Mouse (Mus musculus) stomach, embryonic 14.5 days (tissue): Measurements from ENCODE around the gene Malrd1. TPM values are rescaled to one million over a fixed set of nuclear protein-coding genes. Genes with fewer than 3 reads are reported as not detected.

Source experiments
- ATAC-seq: fragments of 200-750 bp; cut with Nextera tagmentation; 2 replicates; pipeline ENCODE4 v1.8.0; 2017; ENCODE audit warnings: low read depth, moderate TSS enrichment; ENCODE audit not compliant: insufficient number of reproducible peaks, insufficient read depth, low FRiP score
- H3K27ac ChIP-seq: fragments of 300-500 bp; sonication (generic); 2 replicates; pipeline ENCODE4 v1.5.1; 2014; ENCODE audit warnings: mild to moderate bottlenecking, low read length, moderate library complexity, mixed read lengths
- H3K27me3 ChIP-seq: fragments of 300-500 bp; sonication (generic); 2 replicates; pipeline ENCODE4 v1.6.1; 2014; ENCODE audit warnings: low read length, control low read depth, mixed read lengths; ENCODE audit not compliant: control insufficient read depth, insufficient read depth
- H3K36me3 ChIP-seq: fragments of 300-500 bp; sonication (generic); 2 replicates; pipeline ENCODE4 v1.6.1; 2014; ENCODE audit warnings: mild to moderate bottlenecking, control low read depth, low read length, moderate library complexity, mixed read lengths; ENCODE audit not compliant: control insufficient read depth, insufficient read depth
- H3K4me1 ChIP-seq: fragments of 300-500 bp; sonication (generic); 2 replicates; pipeline ENCODE4 v1.6.1; 2014; ENCODE audit warnings: low read length, control low read depth, mixed read lengths; ENCODE audit not compliant: control insufficient read depth, insufficient read depth
- H3K4me2 ChIP-seq: fragments of 300-500 bp; sonication (generic); replicated peaks from 2 replicates; pipeline ENCODE4 v1.6.1; 2014; ENCODE audit warnings: low read depth, low read length, control low read depth
- H3K4me3 ChIP-seq: fragments of 300-500 bp; sonication (generic); 2 replicates; pipeline ENCODE4 v1.5.1; 2014; ENCODE audit warnings: low read depth, low read length, control low read depth
- H3K9ac ChIP-seq: fragments of 300-500 bp; sonication (generic); replicated peaks from 2 replicates; pipeline ENCODE4 v1.6.1; 2014; ENCODE audit warnings: low read depth, mild to moderate bottlenecking, control low read depth, low read length, moderate library complexity, mixed read lengths
- H3K9me3 ChIP-seq: fragments of 300-500 bp; sonication (generic); 2 replicates; pipeline ENCODE4 v1.6.1; 2016; ENCODE audit warnings: low read depth, low read length, control low read depth; ENCODE audit not compliant: control insufficient read depth
- WGBS: fragments of 180-500 bp; shearing (Covaris S2); extraction: QIAGEN DNeasy Blood & Tissue Kit; methylation state at CpG from one replicate; pipeline ENCODE4 v1.1.7; 2014; 5-methylcytosine and 5-hydroxymethylcytosine counted together
- polyA plus RNA-seq: library from polyadenylated mRNA; unstranded; fragments of >200 nt; fragmentation: Nextera tagmentation; extraction: Ambion mirVana; gene quantifications from 2 replicates; pipeline ENCODE4 v1.2.1, GENCODE M21; 2014

Gene Malrd1
- polyA plus RNA-seq, 1 experiment from 2014 or later, result 0.12 TPM

- H3K27me3 ChIP-seq, result no peaks in the 10 kb centered on the region
- ATAC-seq, result no peak
- H3K36me3 ChIP-seq, result no peaks in the 10 kb centered on the region
- no peak overlapping the region for H3K4me3 ChIP-seq
- H3K4me1 ChIP-seq, result no peaks in the 10 kb centered on the region
- no peaks in the 10 kb centered on the region for H3K9me3 ChIP-seq
- H3K4me2 ChIP-seq, result no peak overlapping the region
- WGBS, result 89% methylated on average over 1 of the region's 1 CpGs
- no peak overlapping the region for H3K27ac ChIP-seq
- H3K9ac ChIP-seq, result no peak overlapping the region
These were observed 214.7 kb downstream of the Malrd1 start for GRCm38 (mm10) chr2:15740945-15741344.

DNA sequence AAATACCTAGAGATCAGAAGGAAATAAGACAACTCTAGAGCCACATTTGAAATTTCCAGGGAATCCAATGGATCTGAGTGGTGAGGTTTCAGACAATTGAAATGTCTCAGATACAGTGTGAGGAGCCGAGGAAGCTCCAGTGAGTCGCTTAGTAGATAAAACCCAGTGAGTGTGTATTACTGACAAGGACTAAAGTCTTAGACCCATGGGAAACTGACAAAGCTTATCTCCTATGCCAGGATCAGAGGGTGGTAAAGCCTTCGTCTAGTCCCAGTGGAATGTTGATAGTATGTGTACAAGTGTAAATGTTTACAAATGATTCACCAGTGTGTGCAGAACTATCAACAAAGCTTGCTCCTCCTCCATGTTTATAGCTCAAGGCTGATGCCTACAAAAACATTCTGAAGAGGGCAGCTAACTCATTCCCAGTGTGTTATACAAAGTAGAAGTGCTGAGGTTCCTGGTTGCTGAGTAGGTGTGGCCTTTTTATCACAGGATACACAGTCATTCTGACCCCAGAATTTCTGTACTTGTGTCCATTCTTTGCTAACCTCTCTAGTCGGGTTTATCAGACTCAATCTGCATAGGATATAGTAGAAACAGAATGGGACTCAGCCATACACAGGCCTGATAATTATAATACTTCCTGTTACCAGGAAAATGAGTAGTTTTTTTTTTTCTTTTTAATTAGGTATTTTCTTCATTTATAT, 218.9 kb downstream of the Malrd1 start:
- ATAC-seq, result no peak
- H3K4me1 ChIP-seq, result no peaks in the 10 kb centered on the region
- WGBS, result 48% methylated on average over 4 of the region's 4 CpGs
- H3K4me2 ChIP-seq, result no peak overlapping the region
- no peak overlapping the region for H3K4me3 ChIP-seq
- no peak overlapping the region for H3K9ac ChIP-seq
- no peak overlapping the region for H3K27ac ChIP-seq
- H3K27me3 ChIP-seq, result no peaks in the 10 kb centered on the region
- no peaks in the 10 kb centered on the region for H3K36me3 ChIP-seq
- H3K9me3 ChIP-seq, result no peaks in the 10 kb centered on the region

DNA sequence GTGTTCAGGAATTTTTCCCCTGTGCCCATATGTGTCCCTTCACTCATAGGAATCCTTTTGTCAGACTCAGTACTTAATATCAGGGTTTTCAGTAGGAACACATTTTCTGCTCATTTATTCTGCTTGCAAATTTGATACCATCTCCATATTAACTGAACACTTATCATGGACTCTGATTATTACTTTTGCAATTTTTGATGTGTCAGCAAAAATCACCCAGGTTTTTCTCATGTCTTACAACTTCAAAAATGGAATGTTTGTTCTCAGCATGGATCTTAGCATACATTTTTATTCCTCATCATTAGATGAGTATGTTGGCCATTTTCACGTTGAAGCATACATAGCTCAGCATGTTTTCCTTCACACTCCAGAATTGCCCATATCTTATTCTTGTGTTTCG, 258.5 kb downstream of the Malrd1 start:
- Histone ChIP-seq H3K27ac (no peak overlapping the region), H3K9me3 (no peaks in the 10 kb centered on the region; the same call in 1 of the 2 replicates), H3K4me3 (no peak overlapping the region), H3K36me3 (no peaks in the 10 kb centered on the region), H3K9ac (no peak overlapping the region), H3K27me3 (no peaks in the 10 kb centered on the region), H3K4me2 (no peak overlapping the region), H3K4me1 (no peaks in the 10 kb centered on the region)
- ATAC-seq, result no peak
- 81% methylated on average over 2 of the region's 2 CpGs for WGBS

- Histone ChIP-seq H3K9ac (no peak overlapping the region), H3K4me2 (no peak overlapping the region), H3K9me3 (no peaks in the 10 kb centered on the region), H3K27ac (no peak overlapping the region), H3K36me3 (no peaks in the 10 kb centered on the region), H3K4me1 (no peaks in the 10 kb centered on the region), H3K27me3 (no peaks in the 10 kb centered on the region), H3K4me3 (no peak overlapping the region)
- no peak for ATAC-seq
- 40% methylated on average over 1 of the region's 1 CpGs for WGBS
These were observed 289.4 kb downstream of the Malrd1 start for GRCm38 (mm10) chr2:15815724-15816123.

DNA sequence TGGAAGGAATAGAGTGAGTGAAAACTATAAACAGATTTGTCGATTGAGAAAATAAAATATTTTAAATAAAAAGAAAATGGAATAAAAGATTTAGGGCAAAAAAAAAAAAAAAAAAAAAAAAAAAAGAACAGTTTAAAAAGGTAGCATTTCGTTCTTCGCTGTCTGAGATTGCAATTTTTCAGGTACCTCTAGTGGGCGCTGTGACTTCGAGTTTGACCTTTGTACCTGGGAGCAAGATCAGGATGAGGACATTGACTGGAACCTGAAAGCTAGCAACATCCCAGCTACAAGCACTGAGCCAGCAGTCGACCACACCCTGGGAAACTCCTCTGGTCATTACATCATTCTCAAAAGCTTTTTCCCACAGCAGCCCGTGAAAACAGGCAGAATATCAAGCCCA, 343.1 kb downstream of the Malrd1 start:
- Histone ChIP-seq H3K4me1 (no peaks in the 10 kb centered on the region), H3K27me3 (no peaks in the 10 kb centered on the region), H3K4me3 (no peak overlapping the region), H3K27ac (no peak overlapping the region), H3K9me3 (no peaks in the 10 kb centered on the region), H3K4me2 (no peak overlapping the region), H3K36me3 (no peaks in the 10 kb centered on the region), H3K9ac (no peak overlapping the region)
- ATAC-seq, result no peak
- 29% methylated on average over 7 of the region's 7 CpGs for WGBS

GRCm38 (mm10) chr2:15893418-15894120, 367.3 kb downstream of the Malrd1 start:
- no peaks in the 10 kb centered on the region for H3K9me3 ChIP-seq
- H3K4me1 ChIP-seq, result no peaks in the 10 kb centered on the region
- WGBS, result 80% methylated on average over 1 of the region's 1 CpGs
- no peak overlapping the region for H3K27ac ChIP-seq
- H3K9ac ChIP-seq, result no peak overlapping the region
- H3K27me3 ChIP-seq, result no peaks in the 10 kb centered on the region
- no peak overlapping the region for H3K4me2 ChIP-seq
- no peak overlapping the region for H3K4me3 ChIP-seq
- no peaks in the 10 kb centered on the region for H3K36me3 ChIP-seq
- no peak for ATAC-seq

DNA sequence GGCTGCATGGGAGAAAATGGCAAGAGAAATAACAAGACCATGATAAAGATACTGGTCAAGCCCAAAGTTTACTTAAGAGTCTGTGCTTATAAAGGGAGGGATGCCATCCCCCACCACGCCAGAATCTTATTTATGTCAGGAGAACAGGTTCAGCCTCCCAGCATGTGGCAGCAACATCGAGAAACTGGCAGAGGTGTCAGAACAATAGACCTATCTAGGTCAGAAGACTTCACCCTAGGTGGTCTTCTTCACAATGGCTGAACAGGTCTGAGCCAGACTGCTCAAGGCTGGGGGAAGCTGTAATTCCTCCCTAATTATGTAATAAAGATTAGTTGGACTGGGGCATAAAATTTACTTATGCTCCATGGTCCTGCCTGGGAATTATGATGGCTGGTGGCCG, 399.2 kb downstream of the Malrd1 start:
- Histone ChIP-seq H3K27me3 (no peaks in the 10 kb centered on the region), H3K4me3 (no peak overlapping the region), H3K4me1 (no peaks in the 10 kb centered on the region), H3K9me3 (no peaks in the 10 kb centered on the region), H3K27ac (no peak overlapping the region), H3K9ac (no peak overlapping the region), H3K4me2 (no peak overlapping the region), H3K36me3 (no peaks in the 10 kb centered on the region)
- no peak for ATAC-seq
- WGBS, result 50% methylated on average over 3 of the region's 3 CpGs

- Histone ChIP-seq H3K27me3 (no peaks in the 10 kb centered on the region), H3K4me1 (no peaks in the 10 kb centered on the region), H3K36me3 (no peaks in the 10 kb centered on the region), H3K27ac (no peak overlapping the region), H3K4me3 (no peak overlapping the region), H3K4me2 (no peak overlapping the region), H3K9me3 (no peaks in the 10 kb centered on the region), H3K9ac (no peak overlapping the region)
- ATAC-seq, result no peak
- 42% methylated on average over 1 of the region's 1 CpGs for WGBS
These were observed 399.8 kb downstream of the Malrd1 start for GRCm38 (mm10) chr2:15926041-15926440.
